Mouse (Mus musculus) left cerebral cortex, adult 2 months (tissue): ENCODE results near the gene Dmgdh. TPM values are rescaled to one million over a fixed set of nuclear protein-coding genes. Genes with fewer than 3 reads are reported as not detected.

Source experiments
- DNase-seq, 2 experiments: peaks; one replicate each; pipeline ENCODE4 v3.0.0; 2021 to 2022; ENCODE audit warnings: low spot score in 2 of 2, mixed read lengths in 1 of 2; ENCODE audit errors: extremely low spot score in 1 of 2
- H3K27ac ChIP-seq: fragments of 200-600 bp; 2 replicates; pipeline ENCODE4 v1.8.1; 2022
- H3K4me3 ChIP-seq: fragments of 200-600 bp; 2 replicates; pipeline ENCODE4 v1.8.1; 2022
- CTCF ChIP-seq: fragments of 200-600 bp; IDR thresholded peaks from 2 replicates; pipeline ENCODE4 v1.8.1; 2022; ENCODE audit warnings: antibody characterized with exemption, mild to moderate bottlenecking, moderate library complexity
- intact Hi-C: fragments of 180-260 bp; cut with DNase I; formaldehyde crosslinking; loops from one replicate; pipeline ENCODE4 v1.15.1; 2025
- long read RNA-seq, 2 experiments: library from polyadenylated mRNA; stranded (forward); transcript quantifications; one replicate each; pipeline ENCODE4 v2.0.0; 2021; ENCODE audit warnings: borderline mapping rate in 2 of 2
- total RNA-seq, 2 experiments: library from RNA; stranded (reverse); gene quantifications; 2 replicates each; pipeline ENCODE4 v1.2.3; 2021

The Dmgdh gene
- under 1 TPM; 0.21 to 0.43 TPM for total RNA-seq
- long read RNA-seq, experiment 1, partial matches to known transcripts: 0 of 1 reads
- long read RNA-seq, experiment 1, other reads (novel, unspliced or antisense): 1 of 1 reads
- long read RNA-seq, experiment 2, partial matches to known transcripts: 1 of 2 reads
- long read RNA-seq, experiment 2, other reads (novel, unspliced or antisense): 1 of 2 reads

DNA sequence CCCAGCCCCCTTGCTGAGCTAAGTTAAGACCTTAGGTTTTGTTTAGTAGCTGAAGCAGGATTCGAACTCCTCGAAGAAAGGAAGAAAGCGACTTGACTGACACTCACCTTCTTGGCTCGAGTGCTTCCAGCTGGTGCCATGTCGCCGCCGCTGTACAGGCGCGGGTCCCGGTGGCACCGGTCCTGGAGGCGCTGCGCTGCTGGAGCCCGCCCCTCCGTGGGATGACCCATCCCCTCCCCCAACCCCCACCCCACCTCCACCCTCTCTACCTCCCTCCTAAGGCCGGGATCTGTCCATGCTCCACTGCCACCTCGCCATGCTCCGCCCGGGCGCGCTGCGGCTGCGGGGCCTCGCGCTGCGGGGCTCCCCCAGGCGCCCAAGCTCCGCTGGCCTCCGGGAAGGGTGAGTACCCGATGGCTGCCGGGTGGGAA, at the start of gene Dmgdh, which contains the start of gene Bhmt2:
Gene Dmgdh, plus strand, starts transcription at position 303 of the 431 bp plus-strand sequence.
Gene Bhmt2, minus strand, starts transcription at position 172 of the 431 bp plus-strand sequence.
- intact Hi-C loops: no loop called here
- DNase-seq: no peak
- no peak within 1 kb of the TSS for H3K27ac ChIP-seq
- no peak for TF ChIP-seq CTCF
- no peak within 1 kb of the TSS for H3K4me3 ChIP-seq

DNA sequence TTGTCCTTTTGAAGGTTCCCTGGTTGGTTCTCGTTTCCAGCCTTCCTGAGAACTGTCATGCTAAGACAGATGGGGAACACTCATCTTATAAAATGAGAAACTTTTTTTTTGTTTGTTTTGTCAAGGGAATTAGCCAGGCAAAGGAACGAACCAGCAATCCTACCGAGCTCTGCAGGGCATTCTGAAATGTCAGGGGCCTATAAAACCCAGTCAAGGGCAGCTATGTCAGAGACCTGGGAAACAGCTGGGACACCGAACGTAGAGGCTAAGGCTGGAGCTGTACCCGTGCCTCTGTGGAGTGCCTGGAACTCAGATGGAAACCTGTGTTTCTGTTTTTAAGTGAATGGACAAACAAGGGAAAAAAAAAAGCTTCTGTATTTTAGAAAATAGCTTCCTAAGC, 45.4 kb upstream of the Dmgdh start:
- H3K4me3 ChIP-seq: no peak overlapping the region
- no peak for DNase-seq
- no peak for TF ChIP-seq CTCF
- no peak overlapping the region for H3K27ac ChIP-seq
- intact Hi-C loops: loop anchor here (5.0 kb wide), 1 partner anchor 78 kb away; no protein-coding TSS in a partner anchor

DNA sequence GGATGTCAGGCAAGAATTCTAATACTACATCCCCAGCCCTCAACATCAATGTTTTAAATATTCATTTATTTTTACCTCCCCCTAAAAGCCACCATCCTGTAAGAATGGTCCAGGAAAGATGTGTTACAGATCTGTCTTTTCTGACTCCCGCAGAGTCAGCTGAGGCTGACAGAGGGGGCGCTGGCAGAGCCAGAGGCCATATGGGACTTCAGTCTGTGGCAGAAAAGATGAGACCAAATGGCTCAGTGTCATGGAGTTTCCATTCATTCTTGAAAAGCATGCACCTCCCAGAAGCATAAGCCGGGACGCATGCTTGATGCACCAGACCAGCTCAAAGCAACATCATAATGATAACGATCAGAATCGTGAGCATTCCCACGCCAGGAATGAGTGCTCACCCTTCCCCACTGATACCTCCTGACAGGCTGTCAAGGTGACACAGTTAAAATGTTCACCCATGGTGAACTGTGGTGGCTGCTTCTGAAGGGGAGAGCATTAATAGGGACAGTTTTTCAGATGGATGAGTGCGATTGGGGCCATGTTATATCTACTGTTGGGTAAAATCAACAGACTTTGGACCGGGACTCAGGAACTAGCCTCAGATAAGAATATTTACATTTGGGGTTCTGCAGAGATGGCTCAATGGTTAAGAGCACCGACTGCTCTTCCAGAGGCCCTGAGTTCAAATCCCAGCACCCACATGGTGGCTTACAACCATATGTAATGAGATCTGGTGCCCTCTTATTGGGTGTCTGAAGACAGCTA, 43.1 kb upstream of the Dmgdh start:
- H3K4me3 ChIP-seq: no peak overlapping the region
- H3K27ac ChIP-seq: no peak overlapping the region
- DNase-seq: no peak
- intact Hi-C loops: no loop called here
- TF ChIP-seq CTCF: no peak

DNA sequence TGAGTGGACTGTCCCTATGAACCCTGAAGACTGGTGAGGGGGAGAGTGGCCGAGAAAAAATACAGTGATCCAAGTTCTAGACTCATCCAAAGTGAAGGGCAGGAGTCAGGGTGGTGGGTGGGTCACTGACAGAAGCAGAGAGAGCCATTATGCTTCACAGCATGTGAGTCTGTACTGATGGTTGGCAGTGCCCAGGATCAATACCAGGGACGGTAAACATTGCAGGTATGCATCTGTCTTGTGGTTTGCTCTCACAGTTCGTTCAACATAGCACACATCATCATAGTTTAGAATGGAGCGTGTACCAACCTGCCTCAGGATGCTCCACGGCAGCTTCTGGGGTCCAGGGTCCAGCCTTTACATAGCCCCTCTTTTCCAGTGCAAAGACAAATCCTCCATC, 41.3 kb upstream of the Dmgdh start:
- DNase-seq: no peak
- no peak overlapping the region for H3K4me3 ChIP-seq
- no peak overlapping the region for H3K27ac ChIP-seq
- intact Hi-C loops: no loop called here
- TF ChIP-seq CTCF: no peak

DNA sequence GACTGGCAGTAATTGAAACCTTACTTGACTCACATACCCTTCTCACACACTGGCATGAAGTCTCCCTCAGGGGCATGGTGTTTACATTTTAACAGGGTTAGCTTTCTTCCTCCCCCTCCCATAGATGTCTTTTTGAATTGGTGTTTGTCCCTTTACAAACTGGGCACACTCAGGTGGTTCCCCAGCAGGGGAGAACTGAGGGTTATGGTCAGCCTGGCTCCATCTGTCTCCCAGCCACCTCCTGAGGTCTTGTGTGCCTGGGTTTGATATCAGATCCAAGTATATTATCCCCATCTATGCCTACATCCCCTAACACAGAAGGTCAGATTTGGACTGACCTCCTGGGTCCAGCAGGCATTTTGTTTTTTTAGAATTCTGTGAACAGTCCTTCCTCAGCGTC, 37.7 kb upstream of the Dmgdh start:
- intact Hi-C loops: no loop called here
- DNase-seq: no peak
- TF ChIP-seq CTCF: no peak
- H3K4me3 ChIP-seq: no peak overlapping the region
- H3K27ac ChIP-seq: no peak overlapping the region

DNA sequence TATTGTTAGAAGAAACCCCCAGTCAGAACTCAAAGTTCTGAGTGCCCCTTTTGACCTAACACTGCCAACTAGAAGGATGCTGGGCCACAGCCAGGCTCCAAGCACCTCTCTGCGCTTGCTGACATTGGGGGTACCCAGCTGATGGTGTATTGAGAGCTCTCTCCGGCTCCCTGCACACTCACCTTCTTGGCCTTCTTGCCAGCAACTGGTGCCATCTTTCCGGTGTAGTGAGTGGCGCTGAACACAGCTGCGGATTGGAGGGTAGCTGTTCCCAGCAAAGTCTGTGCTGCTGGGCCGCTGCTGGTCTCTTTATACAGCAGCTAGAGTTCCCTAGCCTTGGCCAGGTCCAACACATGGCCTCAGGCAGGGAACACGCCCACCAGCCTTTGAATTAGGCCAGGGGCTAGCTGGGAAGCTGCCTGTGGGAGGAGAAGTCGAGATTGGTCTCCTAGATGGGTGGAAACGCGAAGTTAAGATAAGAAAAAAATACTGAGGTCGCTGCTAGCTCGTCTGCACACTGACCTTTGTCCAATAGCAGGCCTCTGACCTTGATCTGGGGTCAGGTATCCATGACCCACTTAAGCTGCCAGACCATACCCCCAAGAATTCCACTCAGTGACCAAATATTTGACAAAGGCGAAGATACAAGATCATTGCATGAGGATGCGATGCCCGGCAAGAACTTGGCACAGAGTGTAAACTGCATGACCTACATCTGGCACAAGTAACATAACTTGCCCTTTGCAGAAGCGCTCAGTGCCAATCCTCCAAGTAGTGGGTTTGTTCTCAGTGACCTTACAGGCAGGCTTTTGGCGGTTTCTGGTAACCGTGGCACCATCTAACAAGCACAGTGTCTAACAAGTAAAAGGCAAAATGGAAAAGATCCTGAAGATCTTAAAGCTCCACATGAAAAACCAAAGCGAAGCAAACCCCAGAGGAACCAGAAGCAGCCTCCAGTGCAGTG, 36.7 kb upstream of the Dmgdh start, which contains the start of gene Bhmt:
Gene Bhmt, minus strand, starts transcription at position 680 of the 964 bp plus-strand sequence.
- H3K4me3 ChIP-seq: no peak within 1 kb of the TSS
- intact Hi-C loops: no loop called here
- no peak for DNase-seq
- TF ChIP-seq CTCF: no peak
- H3K27ac ChIP-seq: no peak within 1 kb of the TSS

DNA sequence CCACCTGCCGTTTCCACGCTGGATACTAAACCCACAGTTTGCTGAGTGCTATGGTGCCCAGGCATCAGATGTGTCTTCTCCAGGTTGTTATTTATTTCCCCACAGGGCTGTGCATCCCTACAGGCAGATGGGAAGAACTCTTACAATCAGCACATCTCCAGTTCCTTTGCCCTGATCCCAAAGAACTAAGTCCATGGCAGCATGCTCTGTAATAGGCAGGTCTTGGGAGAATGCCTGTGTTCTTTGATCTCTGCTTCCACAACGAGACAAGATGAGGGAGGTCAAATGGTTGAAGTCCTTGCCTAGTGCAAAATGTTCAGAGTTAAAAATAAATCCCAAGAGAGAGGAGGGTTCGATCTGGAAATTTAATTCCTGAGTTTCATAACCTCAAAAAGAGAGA, 34.6 kb upstream of the Dmgdh start:
- intact Hi-C loops: no loop called here
- no peak for DNase-seq
- H3K4me3 ChIP-seq: no peak overlapping the region
- no peak overlapping the region for H3K27ac ChIP-seq
- TF ChIP-seq CTCF: no peak

DNA sequence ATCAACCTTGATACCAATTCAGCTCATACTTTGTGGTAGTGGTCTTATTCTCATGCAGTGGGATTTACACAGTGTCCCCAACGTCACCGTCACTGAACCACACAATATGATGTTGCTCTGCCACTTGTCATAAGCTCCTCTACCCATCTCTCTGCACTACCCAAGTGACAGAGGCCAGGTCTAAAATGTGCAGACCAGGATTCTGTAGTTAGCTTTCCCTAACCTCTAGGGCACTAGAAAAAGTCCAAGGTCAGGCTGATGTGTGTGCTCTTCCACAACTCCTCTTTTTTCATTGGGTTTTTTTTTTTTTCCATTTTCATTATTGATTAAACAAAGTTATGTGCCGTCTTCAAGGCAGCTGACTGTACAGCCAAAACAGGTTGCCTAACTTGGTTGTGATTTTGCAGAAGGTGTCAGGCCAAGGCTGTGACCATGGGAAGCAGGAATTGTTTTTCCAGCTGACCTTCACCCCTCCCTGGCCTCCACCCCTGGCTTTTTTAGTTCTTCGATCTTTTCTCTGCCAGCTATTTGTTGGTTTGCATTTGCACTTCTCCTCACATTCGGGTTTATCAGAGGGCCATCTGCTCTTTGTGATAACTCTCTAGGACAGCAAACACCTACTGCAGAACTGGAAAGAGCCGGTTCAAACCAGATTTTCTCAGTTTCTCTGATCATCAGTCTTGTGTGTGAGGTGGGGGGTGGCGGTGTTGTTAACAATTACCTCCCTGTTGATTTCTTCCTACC, 25.7 kb upstream of the Dmgdh start:
- Histone ChIP-seq H3K4me3 (no peak overlapping the region), H3K27ac (no peak overlapping the region)
- intact Hi-C loops: no loop called here
- TF ChIP-seq CTCF: no peak
- DNase-seq: no peak

DNA sequence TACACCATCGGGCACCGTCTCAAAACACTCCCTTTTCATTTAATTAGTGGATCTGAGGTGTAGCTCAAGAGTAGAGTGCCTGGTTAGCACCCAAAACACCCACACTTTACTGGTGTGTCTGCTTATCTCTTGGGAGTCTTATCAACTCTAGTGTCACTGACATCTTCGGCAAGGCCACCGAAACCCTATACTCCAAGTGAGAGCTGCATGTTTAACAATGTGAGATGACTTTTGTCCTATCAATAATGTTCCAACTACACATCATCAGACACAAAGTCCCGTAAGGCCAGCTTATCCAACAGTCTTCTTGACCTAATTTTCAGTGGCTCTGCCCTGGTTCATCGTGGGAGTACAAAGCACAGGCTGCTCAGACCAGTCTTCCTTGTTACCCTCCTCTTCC, 20.9 kb upstream of the Dmgdh start:
- intact Hi-C loops: no loop called here
- DNase-seq: no peak
- Histone ChIP-seq H3K4me3 (no peak overlapping the region), H3K27ac (no peak overlapping the region)
- no peak for TF ChIP-seq CTCF

DNA sequence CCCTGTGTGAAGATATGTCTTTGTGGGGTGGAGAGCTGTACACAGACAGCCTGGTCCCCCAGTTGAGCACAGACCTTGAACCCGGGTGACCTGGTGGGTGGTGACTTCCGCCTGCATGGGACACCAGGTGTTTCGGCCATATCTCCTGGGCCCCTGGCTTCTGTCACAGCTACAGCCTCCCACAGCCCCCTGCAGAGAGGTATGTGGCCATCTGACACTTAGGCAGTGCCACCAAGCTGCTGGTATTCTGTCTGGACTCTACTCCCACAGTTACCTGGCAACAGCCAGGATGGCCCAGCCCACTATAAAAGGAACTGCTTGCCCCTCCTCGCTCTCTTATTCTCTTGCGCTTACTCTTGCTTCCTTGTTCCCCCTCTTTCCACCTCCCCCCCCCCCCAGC, 16.3 kb upstream of the Dmgdh start:
- Histone ChIP-seq H3K4me3 (no peak overlapping the region), H3K27ac (no peak overlapping the region)
- no peak for TF ChIP-seq CTCF
- DNase-seq: no peak
- intact Hi-C loops: no loop called here

DNA sequence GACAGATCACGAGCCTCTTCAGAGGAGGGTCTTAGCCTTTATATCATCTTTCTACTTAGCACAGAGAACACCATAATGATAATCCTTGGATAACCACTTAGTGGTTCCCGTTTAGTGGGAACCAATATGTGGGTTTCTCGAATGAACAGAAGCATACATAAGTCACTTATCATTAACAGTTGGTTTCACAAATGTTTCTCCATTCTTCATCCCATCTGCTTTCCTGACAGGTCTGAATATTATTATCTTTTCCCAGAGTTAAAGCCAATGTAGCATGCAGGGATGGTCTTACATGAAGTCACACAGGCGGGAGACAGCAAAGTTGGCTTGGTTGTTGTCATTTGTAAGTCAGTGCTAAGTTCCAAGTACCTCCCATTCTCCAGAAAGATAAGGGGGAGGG, 6.6 kb upstream of the Dmgdh start:
- H3K27ac ChIP-seq: no peak overlapping the region
- no peak for TF ChIP-seq CTCF
- H3K4me3 ChIP-seq: no peak overlapping the region
- intact Hi-C loops: no loop called here
- no peak for DNase-seq
